Mouse (Mus musculus): Measurements from ENCODE around the gene Gm6525.
A peak's percentile ranks its signal among the peaks of the same experiment; 100 is the strongest.

The Gm6525 gene

DNA sequence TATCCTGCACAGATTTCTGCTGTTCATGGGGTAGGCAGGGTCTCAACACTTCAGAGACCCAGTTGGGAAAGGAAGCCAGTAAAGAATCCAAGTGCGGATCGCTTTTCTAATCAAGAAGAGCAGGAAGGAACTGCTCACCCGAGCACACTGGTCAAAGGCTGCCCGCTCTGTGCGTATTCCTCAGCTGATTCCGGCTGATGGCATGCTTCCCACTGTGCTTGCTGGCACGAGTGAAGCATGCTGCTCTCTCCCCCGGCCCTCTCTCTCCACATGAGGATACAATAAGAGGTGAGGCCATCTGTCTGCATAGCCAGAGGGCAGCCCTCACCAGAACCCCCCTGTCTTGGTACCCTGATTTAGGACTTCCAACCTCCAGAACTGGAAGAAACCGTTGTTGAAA, 41.3 kb downstream of the Gm6525 start:
- DNase-seq = no peak

GRCm38 (mm10) chr3:84215743-84216360, 41.9 kb downstream of the Gm6525 start:
- no peak for DNase-seq

DNA sequence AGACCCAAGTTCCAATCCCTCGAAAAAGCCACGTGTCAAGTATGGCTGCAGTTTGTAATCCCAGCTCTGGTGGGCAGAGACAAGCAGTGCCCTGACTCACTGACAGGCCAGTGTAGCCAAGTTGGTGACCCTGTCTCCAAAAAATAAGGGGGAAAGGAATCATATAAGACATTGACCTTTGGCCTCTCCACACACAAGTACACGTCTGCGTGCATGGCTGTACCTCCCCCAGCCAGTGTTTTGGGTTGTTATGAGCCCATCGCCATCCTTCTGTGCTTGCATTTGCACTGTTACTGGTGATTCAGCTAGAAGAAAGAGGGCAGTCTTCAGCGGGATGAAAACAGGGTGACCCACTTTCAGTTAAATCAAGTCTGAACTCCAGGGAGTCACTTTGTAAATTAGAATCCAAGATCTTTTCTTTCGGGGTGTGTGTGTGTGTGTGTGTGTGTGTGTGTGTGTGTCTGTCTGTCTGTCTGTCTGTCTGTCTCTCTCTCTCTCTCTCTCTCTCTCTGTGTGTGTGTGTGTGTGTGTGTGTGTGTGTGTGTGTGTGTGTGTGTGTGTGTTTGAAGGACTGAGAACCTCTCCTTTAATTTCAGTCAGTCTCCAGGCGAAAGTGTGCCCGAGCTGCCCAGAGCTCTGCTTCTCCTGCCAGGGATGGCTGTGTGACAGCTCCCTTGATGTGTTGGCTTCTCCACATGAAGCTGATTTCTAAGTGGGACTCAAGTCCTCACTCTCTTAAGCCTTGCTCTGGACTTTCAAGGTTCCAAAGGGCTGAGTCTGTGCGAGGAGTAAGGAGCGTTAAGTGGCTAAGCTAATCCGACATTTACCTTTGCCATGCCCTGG, 43.4 kb downstream of the Gm6525 start:
- no peak for DNase-seq

GRCm38 (mm10) chr3:84217961-84218351, 44.1 kb downstream of the Gm6525 start:
- DNase-seq = no peak

DNA sequence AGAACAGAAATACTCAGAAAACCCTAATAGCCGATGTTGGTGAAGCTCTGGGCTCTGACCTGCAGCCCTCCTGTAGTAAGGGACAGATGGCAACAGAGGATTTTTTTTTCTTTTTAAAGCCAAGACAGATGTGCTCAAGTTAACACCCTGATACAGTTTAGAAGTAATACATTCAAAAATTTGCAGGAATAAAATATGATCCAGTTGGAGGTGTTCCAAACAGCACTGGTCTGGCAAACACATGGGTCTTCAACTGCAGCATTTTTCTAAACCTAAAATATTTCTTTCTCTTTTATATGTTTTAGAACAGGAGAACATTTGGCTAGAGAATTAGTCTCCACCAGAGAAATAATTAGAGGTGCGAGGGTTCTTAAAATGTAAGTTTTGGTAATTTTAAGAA, 44.6 kb downstream of the Gm6525 start:
- no peak for DNase-seq

DNA sequence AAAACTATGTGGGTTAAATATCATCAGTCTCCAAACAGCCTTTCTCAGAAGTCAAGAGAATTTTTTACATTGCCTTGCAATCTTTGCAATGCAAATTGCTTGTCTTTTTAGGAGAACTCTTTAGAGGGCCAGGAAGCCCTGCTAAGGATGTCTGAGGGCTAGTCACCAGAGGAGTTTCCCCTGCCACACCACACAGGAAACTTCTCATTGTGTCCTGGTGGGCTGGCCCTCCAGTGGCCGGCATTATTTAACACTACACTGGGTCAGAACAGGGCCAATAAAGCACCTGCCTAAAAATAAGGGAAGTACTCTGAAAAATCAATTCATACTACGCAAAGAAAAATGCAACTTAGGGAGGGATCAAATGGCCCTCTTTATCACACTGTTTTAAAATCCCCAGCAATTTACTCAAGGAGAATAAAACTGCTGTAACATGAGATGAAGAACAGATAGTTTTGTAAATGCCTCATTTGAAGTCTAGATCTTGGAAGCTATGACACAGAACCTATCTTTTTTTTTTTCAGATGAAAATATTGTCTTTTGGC, 45.3 kb downstream of the Gm6525 start:
- DNase-seq = no peak

- DNase-seq = no peak
Measured at GRCm38 (mm10) chr3:84219720-84220273, 45.9 kb downstream of the Gm6525 start.

DNA sequence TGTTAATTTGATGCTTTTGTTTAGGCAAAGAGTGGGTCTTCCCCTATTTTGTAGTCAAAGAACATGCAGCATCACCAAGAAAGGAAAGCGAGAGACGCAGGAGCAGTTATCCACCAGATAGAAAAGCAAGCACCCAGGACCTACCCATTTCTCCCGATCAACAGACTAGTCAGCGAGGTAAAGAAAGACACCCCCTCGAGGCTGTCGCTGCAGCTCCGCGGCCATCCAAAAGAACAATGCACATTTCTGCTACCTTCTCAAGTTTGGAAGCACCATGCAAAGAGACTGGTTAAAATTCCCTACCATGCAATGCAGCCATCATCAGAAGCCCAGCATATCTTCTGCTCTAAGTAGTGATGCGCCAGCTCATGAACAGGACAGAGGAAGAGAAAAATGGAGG, 46.4 kb downstream of the Gm6525 start:
- no peak for DNase-seq

DNA sequence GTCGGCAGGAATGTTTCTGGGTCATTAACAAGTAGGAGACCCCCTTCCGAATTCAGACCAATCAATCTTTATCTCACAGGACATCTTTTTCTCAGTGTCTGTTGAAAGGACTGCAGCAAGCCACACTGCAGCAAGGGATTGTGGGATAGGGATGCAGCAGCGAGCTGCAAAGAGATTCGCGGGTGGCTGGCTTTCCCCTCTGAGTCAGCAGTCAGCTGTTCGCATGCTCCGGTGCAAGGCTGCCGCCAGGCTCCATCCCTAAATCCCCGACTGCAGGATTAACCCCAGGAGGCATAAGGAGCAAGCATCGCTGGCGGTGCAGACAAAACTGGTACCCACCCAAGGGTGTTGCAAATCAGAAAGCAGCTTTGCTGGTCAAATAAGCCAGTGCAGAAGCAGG, 46.8 kb downstream of the Gm6525 start:
- peak; percentile 24 to 35 for DNase-seq

Data from lung, adult 18-20 months (tissue).